Mouse (Mus musculus): Measurements from ENCODE around the gene Pbx4. TPM values are rescaled to one million over a fixed set of nuclear protein-coding genes. Genes with fewer than 3 reads are reported as not detected.

The Pbx4 gene
- 11.3 TPM for polyA plus RNA-seq (2017; shearing (Covaris generic))

GRCm38 (mm10) chr8:69832298-69832853 lies at the start of gene Pbx4:
Gene Pbx4 (plus strand): TSS chr8:69832491.

GRCm38 (mm10) chr8:69790773-69791367 lies 41.4 kb upstream of the Pbx4 start, which contains the start of the genes Atp13a1 and Zfp866:
Gene Atp13a1 (plus strand): TSS chr8:69791163.
Gene Zfp866 (minus strand): TSS chr8:69791178.

GRCm38 (mm10) chr8:69808094-69808863 lies 24.0 kb upstream of the Pbx4 start, which contains the start of gene Gmip:
Gene Gmip (plus strand): TSS chr8:69808679.

GRCm38 (mm10) chr8:69822386-69823191 lies 9.7 kb upstream of the Pbx4 start, which contains the start of gene Lpar2:
Gene Lpar2 (plus strand): TSS chr8:69822429.

GRCm38 (mm10) chr8:69887289-69888243 lies 55.3 kb downstream of the Pbx4 start, which contains the start of gene Cilp2:
Gene Cilp2 (minus strand): TSS chr8:69887687.

GRCm38 (mm10) chr8:69902163-69903062 lies 70.1 kb downstream of the Pbx4 start, which contains the start of the genes Tssk6, Ndufa13 and Yjefn3:
Gene Tssk6 (plus strand): TSS chr8:69902184.
Gene Ndufa13 (minus strand): TSS chr8:69902558.
Gene Yjefn3 (minus strand): TSS chr8:69902712.

Other genes starting within 250 kb of the Pbx4 start
- 44.5 TPM for gene Zfp868, start 206.9 kb upstream of the Pbx4 start, polyA plus RNA-seq (2017; shearing (Covaris generic))
- gene Zfp964, start 178.0 kb upstream of the Pbx4 start, polyA plus RNA-seq (2017; shearing (Covaris generic)) = 0.36 TPM
- 108 TPM for gene Zfp869, start 121.8 kb upstream of the Pbx4 start, polyA plus RNA-seq (2017; shearing (Covaris generic))
- 3.5 TPM for gene Zfp963, start 82.5 kb upstream of the Pbx4 start, polyA plus RNA-seq (2017; shearing (Covaris generic))
- gene Gm20422, start 57.6 kb upstream of the Pbx4 start, polyA plus RNA-seq (2017; shearing (Covaris generic)) = not detected
- 71.1 TPM for gene Atp13a1, start 41.3 kb upstream of the Pbx4 start, polyA plus RNA-seq (2017; shearing (Covaris generic))
- 20.8 TPM for gene Zfp866, start 41.3 kb upstream of the Pbx4 start, polyA plus RNA-seq (2017; shearing (Covaris generic))
- 148 TPM for gene Gmip, start 23.8 kb upstream of the Pbx4 start, polyA plus RNA-seq (2017; shearing (Covaris generic))
- 0.15 TPM for gene Lpar2, start 10.1 kb upstream of the Pbx4 start, polyA plus RNA-seq (2017; shearing (Covaris generic))
- not detected for gene Cilp2, start 55.2 kb downstream of the Pbx4 start, polyA plus RNA-seq (2017; shearing (Covaris generic))
- gene Tssk6, start 69.7 kb downstream of the Pbx4 start, polyA plus RNA-seq (2017; shearing (Covaris generic)) = 1.2 TPM
- gene Ndufa13, start 70.1 kb downstream of the Pbx4 start, polyA plus RNA-seq (2017; shearing (Covaris generic)) = 100 TPM
- not detected for gene Yjefn3, start 70.2 kb downstream of the Pbx4 start, polyA plus RNA-seq (2017; shearing (Covaris generic))
- 124 TPM for gene Gatad2a, start 163.9 kb downstream of the Pbx4 start, polyA plus RNA-seq (2017; shearing (Covaris generic))
- gene Mau2, start 210.2 kb downstream of the Pbx4 start, polyA plus RNA-seq (2017; shearing (Covaris generic)) = 106 TPM
- gene Sugp1, start 210.3 kb downstream of the Pbx4 start, polyA plus RNA-seq (2017; shearing (Covaris generic)) = 44.5 TPM
- not detected for gene Tm6sf2, start 240.4 kb downstream of the Pbx4 start, polyA plus RNA-seq (2017; shearing (Covaris generic))

Measured in effector memory CD4-positive, alpha-beta T cell, adult 5 months (primary cell).